Mouse (Mus musculus): ENCODE data around the gene Phf1.
A peak's percentile ranks its signal among the peaks of the same experiment; 100 is the strongest.

- TF ChIP-seq EP300 (IDR thresholded peaks at IDR 0.05; ENCODE audit: low read depth) (no peak), CTCF (IDR thresholded peaks at IDR 0.05; ENCODE audit: low read depth) (peak; percentile 100)
Observed at GRCm38 (mm10) chr17:26886047-26886749, 46.7 kb upstream of the Phf1 start.

All from liver, postnatal 0 days (tissue).